Mouse (Mus musculus) midbrain, postnatal 0 days (tissue): ENCODE measurements at regions not wholly inside any gene's neighbourhood (a gene's known extent, or its start where the extent isn't known, plus 50 kb on each side); places are given as distances from the start of the nearest gene placed in this dataset.

ENCODE experiments used
- ATAC-seq: fragments of 200-750 bp; cut with Nextera tagmentation; 2 replicates; pipeline ENCODE4 v1.8.0; 2017; ENCODE audit warnings: moderate number of reproducible peaks, mild to moderate bottlenecking, moderate TSS enrichment, moderate library complexity; ENCODE audit not compliant: low FRiP score
- DNase-seq: peaks from one replicate; pipeline ENCODE4 v3.0.0-alpha.2; 2015; ENCODE audit warnings: low spot score
- H3K27ac ChIP-seq: fragments of 300-500 bp; sonication (generic); 2 replicates; pipeline ENCODE4 v1.5.1; 2014; ENCODE audit warnings: low read depth, mild to moderate bottlenecking, low read length, mixed read lengths
- H3K27me3 ChIP-seq: fragments of 300-500 bp; sonication (generic); 2 replicates; pipeline ENCODE4 v1.6.1; 2014; ENCODE audit warnings: low read length, control low read depth, mixed read lengths; ENCODE audit not compliant: insufficient read depth
- H3K36me3 ChIP-seq: fragments of 300-500 bp; sonication (generic); 2 replicates; pipeline ENCODE4 v1.6.1; 2014; ENCODE audit warnings: low read length, control low read depth, mixed read lengths; ENCODE audit not compliant: insufficient read depth
- H3K4me1 ChIP-seq: fragments of 300-500 bp; sonication (generic); 2 replicates; pipeline ENCODE4 v1.6.1; 2014; ENCODE audit warnings: mild to moderate bottlenecking, control low read depth, antibody characterized with exemption, low read length, mixed read lengths; ENCODE audit not compliant: insufficient read depth
- H3K4me2 ChIP-seq: fragments of 300-500 bp; sonication (generic); 2 replicates; pipeline ENCODE4 v1.6.1; 2014; ENCODE audit warnings: low read depth, mild to moderate bottlenecking, low read length, mixed read lengths; ENCODE audit not compliant: poor library complexity, severe bottlenecking
- H3K4me3 ChIP-seq: fragments of 300-500 bp; sonication (generic); 2 replicates; pipeline ENCODE4 v1.5.1; 2014; ENCODE audit warnings: low read depth, mild to moderate bottlenecking, low read length, moderate library complexity
- H3K9ac ChIP-seq: fragments of 300-500 bp; sonication (generic); replicated peaks from 2 replicates; pipeline ENCODE4 v1.6.1; 2014; ENCODE audit warnings: mild to moderate bottlenecking, low read length, moderate library complexity, mixed read lengths; ENCODE audit not compliant: poor library complexity, severe bottlenecking
- H3K9me3 ChIP-seq: fragments of 300-500 bp; sonication (generic); 2 replicates; pipeline ENCODE4 v1.6.1; 2016; ENCODE audit warnings: low read length, control low read depth
- CTCF ChIP-seq: IDR thresholded peaks from 2 replicates; pipeline ENCODE4 v1.5.1; 2016; ENCODE audit warnings: antibody characterized with exemption, mild to moderate bottlenecking
- WGBS: fragments of 180-500 bp; shearing (Covaris S2); extraction: QIAGEN DNeasy Blood & Tissue Kit; methylation state at CpG from one replicate; pipeline ENCODE4 v1.1.7; 2014; 5-methylcytosine and 5-hydroxymethylcytosine counted together

GRCm38 (mm10) chr17:16301776-16302175 is 470.9 kb upstream of the Rgmb start:
- ATAC-seq = no peak
- Histone ChIP-seq H3K4me3 (no peak overlapping the region), H3K27me3 (no peaks in the 10 kb centered on the region), H3K27ac (no peak overlapping the region), H3K36me3 (no peaks in the 10 kb centered on the region), H3K4me1 (no peaks in the 10 kb centered on the region), H3K9me3 (no peaks in the 10 kb centered on the region), H3K9ac (no peak overlapping the region), H3K4me2 (no peak overlapping the region)
- TF ChIP-seq CTCF = no peak
- WGBS = 40% methylated on average over 2 of the region's 2 CpGs
- no peak for DNase-seq

- DNase-seq = no peak
Observed at GRCm38 (mm10) chr17:16298553-16298952, 467.7 kb upstream of the Rgmb start.

More at GRCm38 (mm10) chr17:16298553-16298952, 467.7 kb upstream of the Rgmb start:
- TF ChIP-seq CTCF = no peak
- Histone ChIP-seq H3K27ac (no peak overlapping the region), H3K27me3 (no peaks in the 10 kb centered on the region), H3K9ac (no peak overlapping the region), H3K36me3 (no peaks in the 10 kb centered on the region), H3K4me3 (no peak overlapping the region), H3K4me2 (no peak overlapping the region), H3K4me1 (no peaks in the 10 kb centered on the region), H3K9me3 (no peaks in the 10 kb centered on the region)
- ATAC-seq = no peak
